Mouse (Mus musculus) 3T3-L1 (cell line): ENCODE results near the gene Lrrc17.
A peak's percentile ranks its signal among the peaks of the same experiment; 100 is the strongest.
"Not testable (repeated sequence)": the region's sequence is repeated elsewhere in the genome, so short reads cannot be mapped to it uniquely, and the experiment has no call there.

Experiments
- DNase-seq: peaks from one replicate; pipeline ENCODE4 v3.0.0-alpha.2; 2015; ENCODE audit warnings: low read depth, low spot score

Gene Lrrc17

GRCm38 (mm10) chr5:21532921-21533320 lies 10.4 kb upstream of the Lrrc17 start:
- peak; percentile 56 for DNase-seq

GRCm38 (mm10) chr5:21542226-21542625 lies 1.1 kb upstream of the Lrrc17 start:
- DNase-seq, result no peak

GRCm38 (mm10) chr5:21544821-21545220 lies 1.5 kb downstream of the Lrrc17 start:
- peak; percentile 87 for DNase-seq

GRCm38 (mm10) chr5:21545227-21545626 lies 1.9 kb downstream of the Lrrc17 start:
- peak; percentile 78 for DNase-seq

- DNase-seq, result peak; percentile 69
Measured at GRCm38 (mm10) chr5:21545786-21546185, 2.4 kb downstream of the Lrrc17 start.

GRCm38 (mm10) chr5:21547005-21547404 lies 3.6 kb downstream of the Lrrc17 start:
- DNase-seq, result no peak

GRCm38 (mm10) chr5:21553685-21554084 lies 10.3 kb downstream of the Lrrc17 start:
- DNase-seq, result no peak

GRCm38 (mm10) chr5:21554732-21555131 lies 11.4 kb downstream of the Lrrc17 start:
- no peak for DNase-seq

- DNase-seq, result no peak
Measured at GRCm38 (mm10) chr5:21556502-21556901, 13.1 kb downstream of the Lrrc17 start.

GRCm38 (mm10) chr5:21563936-21564335 lies 20.6 kb downstream of the Lrrc17 start:
- DNase-seq, result no peak

GRCm38 (mm10) chr5:21565392-21566065 lies 22.2 kb downstream of the Lrrc17 start:
- DNase-seq, result peak; percentile 93

- no peak for DNase-seq
Measured at GRCm38 (mm10) chr5:21567784-21568183, 24.4 kb downstream of the Lrrc17 start.

- no peak for DNase-seq
Measured at GRCm38 (mm10) chr5:21572764-21573416, 29.5 kb downstream of the Lrrc17 start.

GRCm38 (mm10) chr5:21574386-21575209 lies 31.2 kb downstream of the Lrrc17 start:
- DNase-seq, result no peak

GRCm38 (mm10) chr5:21575210-21575550 lies 31.8 kb downstream of the Lrrc17 start:
- DNase-seq, result no peak

- DNase-seq, result no peak
Measured at GRCm38 (mm10) chr5:21578136-21578535, 34.8 kb downstream of the Lrrc17 start.

GRCm38 (mm10) chr5:21586763-21587162 lies 43.4 kb downstream of the Lrrc17 start:
- DNase-seq, result peak; percentile 90

GRCm38 (mm10) chr5:21587683-21588082 lies 44.3 kb downstream of the Lrrc17 start:
- DNase-seq, result no peak

- DNase-seq, result no peak
Measured at GRCm38 (mm10) chr5:21588220-21588619, 44.9 kb downstream of the Lrrc17 start.

- DNase-seq, result peak; percentile 42
Measured at GRCm38 (mm10) chr5:21592106-21592505, 48.7 kb downstream of the Lrrc17 start.

GRCm38 (mm10) chr5:21593201-21593709 lies 49.9 kb downstream of the Lrrc17 start:
- DNase-seq, result no peak

- DNase-seq, result not testable (repeated sequence)
Measured at GRCm38 (mm10) chr5:21599536-21599935, 56.2 kb downstream of the Lrrc17 start.
